Mouse (Mus musculus): Measurements from ENCODE around the gene Yme1l1. TPM values are rescaled to one million over a fixed set of nuclear protein-coding genes. Genes with fewer than 3 reads are reported as not detected.

The Yme1l1 gene
- total and polyA plus RNA-seq, 3 experiments = 58.6 to 131 (median 78.2) TPM

- no peak for TF ChIP-seq PAX5 (IDR thresholded peaks at IDR 0.05; ENCODE audit: low read length)
- no peak for TF ChIP-seq MXI1 (IDR thresholded peaks at IDR 0.05; ENCODE audit: low read depth, low read length)
- H3K4me1 ChIP-seq (ENCODE audit: control insufficient read depth in 1 of 2, insufficient read depth in 2 of 2) = no peaks in the 10 kb centered on the region
- H3K27ac ChIP-seq (ENCODE audit: insufficient read depth, low read depth) = no peak overlapping the region
- no peak overlapping the region for H3K4me3 ChIP-seq (replicated peaks in 1 of 3; ENCODE audit: low read depth in 2 of 3, low read length in 2 of 3, poor library complexity in 1 of 3)
- H3K79me2 ChIP-seq (replicated peaks; ENCODE audit: control insufficient read depth, extremely low read depth, insufficient read depth, poor library complexity, severe bottlenecking) = no peaks in the 10 kb centered on the region
- H3K4me2 ChIP-seq (ENCODE audit: insufficient read depth, low read depth, poor library complexity, severe bottlenecking) = no peak overlapping the region
- in situ Hi-C loops (cut with MboI; ENCODE audit: low pct_ligation_motif_present, low pct_unique_long_range_greater_than_20kb, low sequenced_read_pairs) = no loop called here
- no peak for DNase-seq (ENCODE audit: extremely low read depth)
- H3K36me3 ChIP-seq (replicated peaks in 1 of 2; ENCODE audit: control insufficient read depth in 1 of 2, insufficient read depth in 1 of 2, low read length in 1 of 2) = peaks cover 5 to 28% of the 10 kb centered on the region in 2 experiments
- no peaks in the 10 kb centered on the region for H3K9me3 ChIP-seq (replicated peaks; ENCODE audit: low read length)
- no peaks in the 10 kb centered on the region for H3K27me3 ChIP-seq (replicated peaks)
- H3K9ac ChIP-seq (ENCODE audit: insufficient read depth, low read depth) = no peak overlapping the region
- dilution Hi-C loops (cut with MboI; ENCODE audit: extremely low pct_ligation_motif_present, extremely low pct_unique_long_range_greater_than_20kb, low sequenced_read_pairs) = no loop called here
These were observed 46.9 kb downstream of the Yme1l1 start for GRCm38 (mm10) chr2:23202900-23203670.

DNA sequence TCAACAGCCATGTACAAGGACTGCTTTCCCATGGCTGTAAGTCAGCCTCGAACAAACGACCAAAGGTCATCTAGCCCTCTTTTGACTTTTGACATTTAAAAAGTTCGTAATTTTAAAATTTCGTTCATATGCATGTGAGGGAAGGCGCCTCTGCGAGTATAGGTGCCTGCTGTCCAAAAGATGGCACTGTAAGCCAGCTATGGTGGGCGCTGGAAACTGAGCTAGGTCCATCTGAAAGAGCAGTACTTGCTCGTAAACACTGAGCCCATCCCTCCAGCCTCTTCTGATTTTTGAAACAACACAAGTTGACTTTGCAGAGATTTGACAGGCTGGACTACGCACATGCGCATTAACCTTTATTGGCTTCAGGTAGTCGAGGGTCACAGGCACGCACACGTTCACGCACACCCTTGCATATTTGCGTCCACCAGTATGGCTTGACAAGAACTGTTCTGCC is 50.9 kb downstream of the Yme1l1 start, which contains the start of gene 4931423N10Rik:
Gene 4931423N10Rik, plus strand, starts transcription at position 407 of the 457 bp plus-strand sequence.
- peak; percentile 6 for DNase-seq (ENCODE audit: extremely low read depth)
- peaks cover 0 to 3% of the 10 kb centered on the region in 2 experiments for H3K36me3 ChIP-seq (replicated peaks in 1 of 2; ENCODE audit: control insufficient read depth in 1 of 2, insufficient read depth in 1 of 2, low read length in 1 of 2)
- no peak within 1 kb of the TSS for H3K4me3 ChIP-seq (replicated peaks in 1 of 3; ENCODE audit: low read depth in 2 of 3, low read length in 2 of 3, poor library complexity in 1 of 3)
- no peaks in the 10 kb centered on the region for H3K4me1 ChIP-seq (ENCODE audit: control insufficient read depth in 1 of 2, insufficient read depth in 2 of 2)
- H3K9me3 ChIP-seq (replicated peaks; ENCODE audit: low read length) = no peaks in the 10 kb centered on the region
- in situ Hi-C loops (cut with MboI; ENCODE audit: low pct_ligation_motif_present, low pct_unique_long_range_greater_than_20kb, low sequenced_read_pairs) (no loop called here), dilution Hi-C loops (cut with MboI; ENCODE audit: extremely low pct_ligation_motif_present, extremely low pct_unique_long_range_greater_than_20kb, low sequenced_read_pairs) (no loop called here)
- H3K4me2 ChIP-seq (ENCODE audit: insufficient read depth, low read depth, poor library complexity, severe bottlenecking) = no peak within 1 kb of the TSS
- no peaks in the 10 kb centered on the region for H3K27me3 ChIP-seq (replicated peaks)
- H3K27ac ChIP-seq (ENCODE audit: insufficient read depth, low read depth) = no peak within 1 kb of the TSS
- no peaks in the 10 kb centered on the region for H3K79me2 ChIP-seq (replicated peaks; ENCODE audit: control insufficient read depth, extremely low read depth, insufficient read depth, poor library complexity, severe bottlenecking)
- TF ChIP-seq RAD21 (IDR thresholded peaks at IDR 0.05; ENCODE audit: low read depth, low read length) (peak; percentile 70), JUND (conservative IDR thresholded peaks at IDR 0.05; ENCODE audit: low read depth, low read length) (no peak), USF1 (IDR thresholded peaks at IDR 0.05; ENCODE audit: low read depth, low read length) (no peak), CTCF (conservative IDR thresholded peaks at IDR 0.05 in 1 of 2, IDR thresholded peaks at IDR 0.05 in 1 of 2; ENCODE audit: low read depth in 2 of 2, low read length in 2 of 2) (peak in 1 of 2 experiments; percentile 59; a peak in 2 of 4 replicates), TBP (conservative IDR thresholded peaks at IDR 0.05; ENCODE audit: low read depth, low read length) (no peak), RCOR1 (conservative IDR thresholded peaks at IDR 0.05; ENCODE audit: low read depth, low read length) (no peak), SMC3 (IDR thresholded peaks at IDR 0.05; ENCODE audit: low read depth, low read length) (peak; percentile 39), BHLHE40 (IDR thresholded peaks at IDR 0.05; ENCODE audit: low read depth, low read length) (no peak), NRF1 (IDR thresholded peaks at IDR 0.05; ENCODE audit: low read depth, low read length) (no peak)
- no peak within 1 kb of the TSS for H3K9ac ChIP-seq (ENCODE audit: insufficient read depth, low read depth)

- Histone ChIP-seq H3K9ac (ENCODE audit: insufficient read depth, low read depth) (no peak overlapping the region), H3K4me2 (ENCODE audit: insufficient read depth, low read depth, poor library complexity, severe bottlenecking) (peak overlapping the region; percentile 36; the same call in 1 of the 2 replicates), H3K9me3 (replicated peaks; ENCODE audit: low read length) (no peaks in the 10 kb centered on the region), H3K27me3 (replicated peaks) (no peaks in the 10 kb centered on the region), H3K36me3 (replicated peaks in 1 of 2; ENCODE audit: control insufficient read depth in 1 of 2, insufficient read depth in 1 of 2, low read length in 1 of 2) (no peaks in the 10 kb centered on the region), H3K79me2 (replicated peaks; ENCODE audit: control insufficient read depth, extremely low read depth, insufficient read depth, poor library complexity, severe bottlenecking) (no peaks in the 10 kb centered on the region), H3K4me1 (ENCODE audit: control insufficient read depth in 1 of 2, insufficient read depth in 2 of 2) (no peaks in the 10 kb centered on the region), H3K4me3 (replicated peaks in 1 of 3; ENCODE audit: low read depth in 2 of 3, low read length in 2 of 3, poor library complexity in 1 of 3) (no peak overlapping the region), H3K27ac (ENCODE audit: insufficient read depth, low read depth) (no peak overlapping the region)
- TF ChIP-seq USF2 (conservative IDR thresholded peaks at IDR 0.05; ENCODE audit: low read depth, low read length) (no peak), MXI1 (IDR thresholded peaks at IDR 0.05; ENCODE audit: low read depth, low read length) (no peak), EP300 (IDR thresholded peaks at IDR 0.05; ENCODE audit: low read length) (no peak), SIN3A (IDR thresholded peaks at IDR 0.05; ENCODE audit: low read length) (no peak), TCF12 (IDR thresholded peaks at IDR 0.05; ENCODE audit: low read depth, low read length) (no peak), RAD21 (IDR thresholded peaks at IDR 0.05; ENCODE audit: low read depth, low read length) (no peak), NELFE (IDR thresholded peaks at IDR 0.05; ENCODE audit: low read depth, low read length) (no peak), HCFC1 (IDR thresholded peaks at IDR 0.05; ENCODE audit: low read depth, low read length) (no peak), ZMIZ1 (IDR thresholded peaks at IDR 0.05; ENCODE audit: low read depth, low read length) (no peak), MEF2A (IDR thresholded peaks at IDR 0.05; ENCODE audit: borderline replicate concordance, low read depth, low read length) (no peak), ETS1 (conservative IDR thresholded peaks at IDR 0.05; ENCODE audit: low read depth, low read length) (no peak), ZKSCAN1 (IDR thresholded peaks at IDR 0.05; ENCODE audit: borderline replicate concordance, low read depth, low read length) (no peak), GABPA (IDR thresholded peaks at IDR 0.05; ENCODE audit: insufficient replicate concordance, low read depth, low read length) (no peak)
- DNase-seq (ENCODE audit: extremely low read depth) = no peak
- dilution Hi-C loops (cut with MboI; ENCODE audit: extremely low pct_ligation_motif_present, extremely low pct_unique_long_range_greater_than_20kb, low sequenced_read_pairs) = no loop called here
- in situ Hi-C loops (cut with MboI; ENCODE audit: low pct_ligation_motif_present, low pct_unique_long_range_greater_than_20kb, low sequenced_read_pairs) = no loop called here
These were observed 57.5 kb downstream of the Yme1l1 start for GRCm38 (mm10) chr2:23213661-23214060.
